Mouse (Mus musculus) layer of hippocampus, adult 6 months (tissue): ENCODE results near the gene Olfr1418. TPM values are rescaled to one million over a fixed set of nuclear protein-coding genes. Genes with fewer than 3 reads are reported as not detected.

Experiments
- long read RNA-seq, 2 experiments: library from polyadenylated mRNA; unstranded; transcript quantifications; one replicate each; pipeline ENCODE4 v2.0.0; 2019 to 2020
- polyA plus RNA-seq: library from polyadenylated mRNA; unstranded; fragments of <200 nt; fragmentation: Nextera tagmentation; gene quantifications from 2 replicates; pipeline ENCODE4 v1.2.3, GENCODE M21; 2021

The Olfr1418 gene
- not detected in 2 replicates for polyA plus RNA-seq
- long read RNA-seq, experiment 1: 0 reads
- long read RNA-seq, experiment 2: 0 reads

DNA sequence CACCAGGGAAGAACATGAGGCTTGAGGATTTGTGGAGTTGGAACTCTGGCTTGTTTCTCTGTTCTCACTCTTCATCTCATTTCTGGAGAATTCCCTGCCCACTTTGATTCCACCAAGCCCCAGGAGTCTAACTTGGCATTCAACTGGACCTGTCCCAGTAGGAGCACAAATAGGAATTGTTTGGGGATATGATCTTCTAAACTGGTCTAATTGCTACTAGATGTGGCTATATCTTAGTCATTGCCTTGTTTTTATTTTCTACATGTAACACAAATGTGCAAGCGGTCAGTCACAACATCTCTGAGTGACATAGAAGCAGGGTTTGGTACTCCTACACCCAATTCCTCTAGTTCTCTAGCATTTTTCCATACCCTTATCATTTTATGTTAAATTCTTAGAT, at the start of gene Olfr1418:
Gene Olfr1418, minus strand, starts transcription at position 101 of the 400 bp plus-strand sequence.

DNA sequence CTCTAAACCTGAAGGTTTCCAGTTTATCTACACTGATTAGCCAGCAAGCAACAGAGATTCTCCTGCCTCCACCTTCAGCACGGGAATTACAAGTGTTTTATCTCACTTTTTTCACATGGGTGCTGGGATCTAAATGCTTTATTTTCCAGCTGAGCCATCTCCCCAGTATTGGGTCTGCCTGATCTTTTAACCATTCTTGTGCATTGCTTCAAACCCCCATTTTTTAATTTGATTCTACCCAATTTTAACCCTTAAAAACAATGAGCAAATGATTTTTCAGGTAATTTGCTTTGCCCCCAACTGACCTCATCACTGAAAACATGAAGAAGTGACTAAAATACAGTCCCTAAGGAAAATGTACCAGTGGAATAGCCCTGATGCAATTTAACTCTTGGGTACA, 25.4 kb upstream of the Olfr1418 start, which contains the start of gene Olfr1420:
Gene Olfr1420, plus strand, starts transcription at position 301 of the 400 bp plus-strand sequence.

DNA sequence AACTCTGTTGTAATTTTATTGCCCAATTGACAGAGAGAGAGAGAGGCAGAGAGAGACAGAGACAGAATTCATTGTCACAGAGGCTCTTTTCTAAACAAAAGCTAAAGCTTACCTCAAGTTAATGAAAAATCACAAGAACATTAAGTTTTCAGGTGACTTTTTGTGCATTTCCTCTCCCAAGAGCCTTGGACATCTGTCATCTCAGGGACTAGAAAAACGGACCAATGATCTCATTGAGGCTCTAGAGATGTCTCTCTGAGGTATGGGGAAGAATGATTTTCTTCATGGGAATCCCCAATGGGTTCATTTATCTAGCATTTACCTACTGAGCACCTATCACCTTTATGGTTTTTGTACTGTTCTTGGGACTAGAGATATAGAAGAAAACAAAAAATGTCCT, 14.1 kb upstream of the Olfr1418 start, which contains the start of gene Olfr1419:
Gene Olfr1419, minus strand, starts transcription at position 101 of the 400 bp plus-strand sequence.

DNA sequence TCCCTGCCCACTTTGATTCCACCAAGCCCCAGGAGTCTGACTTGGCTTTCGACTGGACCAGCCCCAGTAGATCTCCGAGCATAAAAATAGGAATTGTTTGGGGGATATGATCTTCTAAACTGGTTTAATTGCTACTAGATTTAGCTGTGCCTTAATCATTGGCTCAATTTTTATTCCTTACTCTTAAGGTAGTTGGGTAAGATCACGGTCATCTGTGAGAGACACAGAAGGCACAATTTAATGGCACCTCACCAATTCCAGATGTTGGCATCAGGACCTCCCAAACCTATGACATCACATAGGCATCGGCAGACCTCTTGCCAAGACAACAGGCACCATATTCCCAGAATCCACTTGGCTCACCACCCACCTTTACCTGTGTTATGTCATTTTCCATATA, 21.7 kb downstream of the Olfr1418 start, which contains the start of gene Olfr1417:
Gene Olfr1417, minus strand, starts transcription at position 101 of the 400 bp plus-strand sequence.

DNA sequence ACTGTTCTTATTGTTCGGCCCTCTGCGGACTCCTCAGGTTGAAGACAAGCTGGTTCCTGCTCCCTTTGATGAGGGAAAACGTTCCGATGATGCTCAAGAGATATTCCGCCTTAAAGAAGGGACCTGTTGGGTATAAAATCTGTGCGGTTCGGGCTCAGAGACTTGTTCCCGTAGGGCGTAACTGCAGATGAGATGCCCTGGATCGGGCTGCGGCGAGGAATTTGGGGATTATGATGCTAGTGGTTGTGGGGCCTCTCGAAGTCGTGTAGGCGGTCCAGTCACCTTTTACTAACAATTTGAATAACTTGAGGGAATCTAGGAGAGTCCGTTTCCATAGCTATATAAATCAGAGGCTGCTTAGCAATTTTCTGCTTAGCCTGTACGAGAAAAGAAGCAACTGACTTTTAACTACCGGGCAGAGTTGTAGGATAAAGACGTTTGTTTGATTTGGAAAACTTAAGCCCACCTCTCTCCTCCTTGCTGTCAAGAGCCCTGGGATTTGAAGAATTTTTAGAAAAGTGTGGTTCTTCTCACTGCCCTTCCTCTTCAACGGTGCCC, 41.6 kb downstream of the Olfr1418 start, which contains the start of gene Stx3:
Gene Stx3, minus strand, starts transcription at position 261 of the 558 bp plus-strand sequence.

Other genes with a start within 250 kb of the Olfr1418 start
- not detected in 2 replicates for gene Ms4a2, start 237.3 kb downstream of the Olfr1418 start, polyA plus RNA-seq
- not detected in 2 replicates for gene Ms4a3, start 220.2 kb downstream of the Olfr1418 start, polyA plus RNA-seq
- not detected in 2 replicates for gene Oosp2, start 200.5 kb downstream of the Olfr1418 start, polyA plus RNA-seq
- not detected in 2 replicates for gene Oosp1, start 169.9 kb downstream of the Olfr1418 start, polyA plus RNA-seq
- not detected in 2 replicates for gene Oosp3, start 164.0 kb downstream of the Olfr1418 start, polyA plus RNA-seq
- not detected in 2 replicates for gene Gif, start 113.5 kb downstream of the Olfr1418 start, polyA plus RNA-seq
- gene Mrpl16, start 90.7 kb downstream of the Olfr1418 start, polyA plus RNA-seq: 50.9 and 52.3 TPM in 2 replicates
- gene Stx3, start 41.7 kb downstream of the Olfr1418 start, polyA plus RNA-seq: 6.8 and 7.4 TPM in 2 replicates
- not detected in 2 replicates for gene Olfr1417, start 21.8 kb downstream of the Olfr1418 start, polyA plus RNA-seq
- not detected in 2 replicates for gene Olfr1419, start 14.0 kb upstream of the Olfr1418 start, polyA plus RNA-seq
- gene Olfr1420, start 25.5 kb upstream of the Olfr1418 start, polyA plus RNA-seq: not detected in 2 replicates
- 2.1 and 2.3 TPM in 2 replicates for gene Patl1, start 51.3 kb upstream of the Olfr1418 start, polyA plus RNA-seq
- gene Osbp, start 104.9 kb upstream of the Olfr1418 start, polyA plus RNA-seq: 4.7 and 4.8 TPM in 2 replicates
- 0.04 TPM in 1 of 2 replicates, not detected in the other for gene Olfr1423, start 180.3 kb upstream of the Olfr1418 start, polyA plus RNA-seq
- not detected in 2 replicates for gene Olfr1424, start 201.6 kb upstream of the Olfr1418 start, polyA plus RNA-seq
- not detected in 2 replicates for gene Olfr1425, start 216.7 kb upstream of the Olfr1418 start, polyA plus RNA-seq
- not detected in 2 replicates for gene Olfr1426, start 230.9 kb upstream of the Olfr1418 start, polyA plus RNA-seq
- not detected in 2 replicates for gene Olfr1427, start 242.3 kb upstream of the Olfr1418 start, polyA plus RNA-seq